Mouse (Mus musculus): Measurements from ENCODE around the gene Arpc4. TPM values are rescaled to one million over a fixed set of nuclear protein-coding genes. Genes with fewer than 3 reads are reported as not detected.
A peak's percentile ranks its signal among the peaks of the same experiment; 100 is the strongest.
"Not testable (repeated sequence)": the region's sequence is repeated elsewhere in the genome, so short reads cannot be mapped to it uniquely, and the experiment has no call there.

Gene Arpc4
- 211 and 214 TPM in 2 replicates for polyA plus RNA-seq (2014; fragmentation: Nextera tagmentation; extraction: Ambion mirVana)

GRCm38 (mm10) chr6:113377496-113378385, at the start of gene Arpc4, which contains the start of gene Tada3:
Gene Arpc4, plus strand, starts transcription at chr6:113378115.
Gene Tada3, minus strand, starts transcription at chr6:113377883.
- under 1% methylated on average over 60 of the region's 61 CpGs for WGBS
- Histone ChIP-seq H3K27ac (ENCODE audit: low read depth) (peak within 1 kb of the TSS; percentile 95), H3K36me3 (ENCODE audit: insufficient read depth) (peaks cover 58% of the 10 kb centered on the region), H3K4me1 (ENCODE audit: insufficient read depth) (peaks cover 14% of the 10 kb centered on the region; the same call in 1 of the 2 replicates), H3K4me3 (ENCODE audit: low read depth, low read length) (peak within 1 kb of the TSS; percentile 98), H3K27me3 (ENCODE audit: insufficient read depth, low read length) (no peaks in the 10 kb centered on the region), H3K9me3 (ENCODE audit: low read depth, low read length) (no peaks in the 10 kb centered on the region), H3K9ac (peak within 1 kb of the TSS; percentile 90), H3K4me2 (peak within 1 kb of the TSS; percentile 73)
- ATAC-seq (ENCODE audit: insufficient read depth) (peak; percentile 96), DNase-seq (peak; percentile 97)
- TF ChIP-seq CTCF (IDR thresholded peaks at IDR 0.05; ENCODE audit: low read depth) = 0 out of 2 replicates have a peak, but pooled peaks have one; percentile 35

GRCm38 (mm10) chr6:113329396-113329795, 48.5 kb upstream of the Arpc4 start:
- 81% methylated on average over 1 of the region's 1 CpGs for WGBS
- Histone ChIP-seq H3K9me3 (ENCODE audit: low read depth, low read length) (no peaks in the 10 kb centered on the region), H3K27ac (ENCODE audit: low read depth) (no peak overlapping the region), H3K36me3 (ENCODE audit: insufficient read depth) (peaks cover 42% of the 10 kb centered on the region), H3K4me3 (ENCODE audit: low read depth, low read length) (no peak overlapping the region), H3K4me1 (ENCODE audit: insufficient read depth) (peaks cover 5% of the 10 kb centered on the region; the same call in 1 of the 2 replicates), H3K27me3 (ENCODE audit: insufficient read depth, low read length) (no peaks in the 10 kb centered on the region), H3K9ac (no peak overlapping the region), H3K4me2 (no peak overlapping the region)
- TF ChIP-seq CTCF (IDR thresholded peaks at IDR 0.05; ENCODE audit: low read depth) = no peak
- DNase-seq (no peak), ATAC-seq (ENCODE audit: insufficient read depth) (no peak)

GRCm38 (mm10) chr6:113330547-113330946, 47.4 kb upstream of the Arpc4 start:
- H3K9me3 ChIP-seq (ENCODE audit: low read depth, low read length) = no peaks in the 10 kb centered on the region
- 40% methylated on average over 2 of the region's 2 CpGs for WGBS
- peaks cover 43% of the 10 kb centered on the region for H3K36me3 ChIP-seq (ENCODE audit: insufficient read depth)

GRCm38 (mm10) chr6:113331721-113332120, 46.2 kb upstream of the Arpc4 start:
- H3K9me3 ChIP-seq (ENCODE audit: low read depth, low read length) = no peaks in the 10 kb centered on the region
- H3K4me1 ChIP-seq (ENCODE audit: insufficient read depth) = peaks cover 5% of the 10 kb centered on the region; the same call in 1 of the 2 replicates
- no peak overlapping the region for H3K27ac ChIP-seq (ENCODE audit: low read depth)
- no peaks in the 10 kb centered on the region for H3K27me3 ChIP-seq (ENCODE audit: insufficient read depth, low read length)
- DNase-seq (no peak), ATAC-seq (ENCODE audit: insufficient read depth) (no peak)
- no peak overlapping the region for H3K9ac ChIP-seq
- WGBS = 90% methylated on average over 11 of the region's 11 CpGs
- TF ChIP-seq CTCF (IDR thresholded peaks at IDR 0.05; ENCODE audit: low read depth) = no peak
- H3K4me2 ChIP-seq = no peak overlapping the region
- H3K36me3 ChIP-seq (ENCODE audit: insufficient read depth) = peaks cover 54% of the 10 kb centered on the region
- H3K4me3 ChIP-seq (ENCODE audit: low read depth, low read length) = no peak overlapping the region

More at GRCm38 (mm10) chr6:113330547-113330946, 47.4 kb upstream of the Arpc4 start:
- Histone ChIP-seq H3K4me1 (ENCODE audit: insufficient read depth) (peaks cover 5% of the 10 kb centered on the region; the same call in 1 of the 2 replicates), H3K9ac (no peak overlapping the region), H3K4me2 (no peak overlapping the region), H3K4me3 (ENCODE audit: low read depth, low read length) (no peak overlapping the region), H3K27ac (ENCODE audit: low read depth) (no peak overlapping the region), H3K27me3 (ENCODE audit: insufficient read depth, low read length) (no peaks in the 10 kb centered on the region)
- peak; percentile 19 for DNase-seq
- ATAC-seq (ENCODE audit: insufficient read depth) = no peak
- no peak for TF ChIP-seq CTCF (IDR thresholded peaks at IDR 0.05; ENCODE audit: low read depth)

GRCm38 (mm10) chr6:113332734-113333133, 45.2 kb upstream of the Arpc4 start:
- not testable (repeated sequence) for H3K9me3 ChIP-seq (ENCODE audit: low read depth, low read length); H3K9ac ChIP-seq; H3K4me2 ChIP-seq; H3K27me3 ChIP-seq (ENCODE audit: insufficient read depth, low read length); H3K4me3 ChIP-seq (ENCODE audit: low read depth, low read length); DNase-seq; ATAC-seq (ENCODE audit: insufficient read depth)
- Histone ChIP-seq H3K36me3 (ENCODE audit: insufficient read depth) (peaks cover 62% of the 10 kb centered on the region), H3K27ac (ENCODE audit: low read depth) (peak overlapping the region; percentile 37), H3K4me1 (ENCODE audit: insufficient read depth) (peaks cover 10% of the 10 kb centered on the region; the same call in 1 of the 2 replicates)
- WGBS = 61% methylated on average over 6 of the region's 6 CpGs

- Histone ChIP-seq H3K4me1 (ENCODE audit: insufficient read depth) (peaks cover 10% of the 10 kb centered on the region; the same call in 1 of the 2 replicates), H3K9ac (no peak overlapping the region), H3K27ac (ENCODE audit: low read depth) (peak overlapping the region; percentile 37), H3K4me3 (ENCODE audit: low read depth, low read length) (no peak overlapping the region), H3K4me2 (no peak overlapping the region), H3K9me3 (ENCODE audit: low read depth, low read length) (no peaks in the 10 kb centered on the region), H3K36me3 (ENCODE audit: insufficient read depth) (peaks cover 63% of the 10 kb centered on the region), H3K27me3 (ENCODE audit: insufficient read depth, low read length) (no peaks in the 10 kb centered on the region)
- DNase-seq (peak; percentile 88), ATAC-seq (ENCODE audit: insufficient read depth) (peak; percentile 63)
- 57% methylated on average over 14 of the region's 14 CpGs for WGBS
- no peak for TF ChIP-seq CTCF (IDR thresholded peaks at IDR 0.05; ENCODE audit: low read depth)
Measured at GRCm38 (mm10) chr6:113333137-113333950, 44.6 kb upstream of the Arpc4 start.
